Mouse (Mus musculus) embryo, embryonic 10.5 days (tissue): Measurements from ENCODE around the gene H3f3a.
A peak's percentile ranks its signal among the peaks of the same experiment; 100 is the strongest.

ENCODE experiments used
- DNase-seq: peaks from one replicate; pipeline ENCODE4 v3.0.0-alpha.2; 2015; ENCODE audit warnings: low spot score

The H3f3a gene

GRCm38 (mm10) chr1:180781250-180781649, 32.5 kb downstream of the H3f3a start:
- no peak for DNase-seq

GRCm38 (mm10) chr1:180780291-180780690, 33.5 kb downstream of the H3f3a start:
- DNase-seq, result no peak

GRCm38 (mm10) chr1:180778941-180779340, 34.8 kb downstream of the H3f3a start:
- DNase-seq, result no peak

- DNase-seq, result no peak
Observed at GRCm38 (mm10) chr1:180778403-180778754, 35.4 kb downstream of the H3f3a start.

- peak; percentile 95 for DNase-seq
Observed at GRCm38 (mm10) chr1:180777660-180778402, 35.9 kb downstream of the H3f3a start.

- DNase-seq, result no peak
Observed at GRCm38 (mm10) chr1:180777289-180777659, 36.5 kb downstream of the H3f3a start.

- DNase-seq, result no peak
Observed at GRCm38 (mm10) chr1:180776494-180776893, 37.2 kb downstream of the H3f3a start.

GRCm38 (mm10) chr1:180775849-180776493, 37.8 kb downstream of the H3f3a start:
- DNase-seq, result no peak

- no peak for DNase-seq
Observed at GRCm38 (mm10) chr1:180775317-180775716, 38.4 kb downstream of the H3f3a start.

GRCm38 (mm10) chr1:180774664-180775063, 39.1 kb downstream of the H3f3a start:
- DNase-seq, result peak; percentile 58

- DNase-seq, result no peak
Observed at GRCm38 (mm10) chr1:180772291-180772690, 41.5 kb downstream of the H3f3a start.

- no peak for DNase-seq
Observed at GRCm38 (mm10) chr1:180771722-180772121, 42.0 kb downstream of the H3f3a start.

GRCm38 (mm10) chr1:180771306-180771705, 42.4 kb downstream of the H3f3a start:
- no peak for DNase-seq

GRCm38 (mm10) chr1:180768334-180769168, 45.2 kb downstream of the H3f3a start:
- DNase-seq, result peak; percentile 89

- DNase-seq, result peak; percentile 37
Observed at GRCm38 (mm10) chr1:180767541-180768333, 46.0 kb downstream of the H3f3a start.

GRCm38 (mm10) chr1:180766557-180766956, 47.2 kb downstream of the H3f3a start:
- DNase-seq, result no peak

- DNase-seq, result no peak
Observed at GRCm38 (mm10) chr1:180765393-180765792, 48.4 kb downstream of the H3f3a start.

GRCm38 (mm10) chr1:180763828-180764227, 49.9 kb downstream of the H3f3a start:
- peak; percentile 95 for DNase-seq

GRCm38 (mm10) chr1:180763307-180763706, 50.4 kb downstream of the H3f3a start:
- DNase-seq, result peak; percentile 53

GRCm38 (mm10) chr1:180762679-180763078, 51.1 kb downstream of the H3f3a start:
- DNase-seq, result no peak

- DNase-seq, result no peak
Observed at GRCm38 (mm10) chr1:180762180-180762579, 51.6 kb downstream of the H3f3a start.

GRCm38 (mm10) chr1:180757956-180758520, 55.7 kb downstream of the H3f3a start:
- no peak for DNase-seq
